Mouse (Mus musculus) lung, adult 18-20 months (tissue): ENCODE measurements around the gene Ctnnd2.

ENCODE experiments used
- DNase-seq, 2 experiments: peaks; one replicate each; pipeline ENCODE4 v3.0.0; 2022; ENCODE audit warnings: mixed read lengths in 2 of 2

The Ctnnd2 gene

GRCm38 (mm10) chr15:30387244-30387643 lies 214.9 kb downstream of the Ctnnd2 start:
- no peak for DNase-seq

GRCm38 (mm10) chr15:30401111-30401510 lies 228.7 kb downstream of the Ctnnd2 start:
- no peak for DNase-seq

DNA sequence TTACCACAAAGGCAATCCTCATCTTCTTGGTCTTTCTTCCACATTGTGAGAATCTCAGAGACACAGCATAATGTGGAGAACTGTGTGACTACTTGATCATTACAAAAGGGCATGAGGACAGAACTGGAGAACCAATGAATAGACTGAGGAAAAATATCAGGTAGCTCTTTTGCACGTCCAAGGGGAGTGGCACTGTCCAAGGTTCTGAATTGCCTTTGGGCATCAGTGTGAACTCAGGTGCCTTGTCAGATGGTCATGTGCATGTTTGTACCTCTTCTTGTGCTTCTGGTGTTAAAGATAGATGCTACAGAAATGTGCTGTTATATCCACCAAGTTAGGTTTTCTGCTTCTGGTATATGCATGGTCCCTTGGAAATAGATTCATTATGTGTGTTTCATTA lies 233.9 kb downstream of the Ctnnd2 start:
- DNase-seq: no peak

- no peak for DNase-seq
Observed at GRCm38 (mm10) chr15:30423146-30423545, 250.8 kb downstream of the Ctnnd2 start.

DNA sequence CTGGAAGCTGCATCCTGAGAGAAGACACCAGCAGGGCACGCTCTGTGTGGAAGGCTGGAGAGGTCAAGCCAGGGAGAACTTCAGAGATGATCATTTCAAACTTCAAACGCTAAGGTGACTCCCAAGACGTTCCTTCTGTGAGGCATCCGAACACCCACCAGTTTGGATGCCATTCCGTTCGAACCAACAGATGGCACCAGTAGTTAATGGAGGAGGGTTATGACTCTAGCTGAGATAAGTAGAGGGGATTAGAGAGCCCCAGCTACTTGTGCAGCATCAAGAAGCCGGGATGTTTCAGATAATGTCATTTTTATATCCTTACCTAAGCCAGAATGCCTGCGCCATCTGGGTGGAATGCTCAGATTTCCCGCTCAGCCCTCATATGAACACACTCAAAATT lies 251.9 kb downstream of the Ctnnd2 start:
- DNase-seq: no peak

- peak in 1 of 2 experiments; percentile 10 for DNase-seq
Observed at GRCm38 (mm10) chr15:30427342-30427741, 254.9 kb downstream of the Ctnnd2 start.

DNA sequence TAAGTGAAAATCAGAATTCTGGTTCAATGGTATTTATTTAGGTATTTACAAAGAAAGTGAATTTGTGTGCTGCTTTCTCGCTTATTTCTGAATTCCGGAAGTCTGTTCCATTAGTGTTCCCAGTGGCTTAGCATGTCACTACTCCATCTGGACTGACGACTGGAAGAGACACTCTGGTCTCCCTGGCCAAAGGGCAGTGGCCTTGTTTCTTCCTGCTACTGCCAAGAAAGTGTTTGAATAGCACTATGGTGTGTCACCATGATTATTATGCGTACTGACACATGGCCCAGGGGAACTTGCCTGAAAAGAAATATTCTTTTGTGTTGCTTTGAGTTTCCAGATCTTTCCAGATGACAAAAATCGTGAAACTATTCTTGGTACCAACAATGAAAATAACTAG lies 266.7 kb downstream of the Ctnnd2 start:
- DNase-seq: no peak

DNA sequence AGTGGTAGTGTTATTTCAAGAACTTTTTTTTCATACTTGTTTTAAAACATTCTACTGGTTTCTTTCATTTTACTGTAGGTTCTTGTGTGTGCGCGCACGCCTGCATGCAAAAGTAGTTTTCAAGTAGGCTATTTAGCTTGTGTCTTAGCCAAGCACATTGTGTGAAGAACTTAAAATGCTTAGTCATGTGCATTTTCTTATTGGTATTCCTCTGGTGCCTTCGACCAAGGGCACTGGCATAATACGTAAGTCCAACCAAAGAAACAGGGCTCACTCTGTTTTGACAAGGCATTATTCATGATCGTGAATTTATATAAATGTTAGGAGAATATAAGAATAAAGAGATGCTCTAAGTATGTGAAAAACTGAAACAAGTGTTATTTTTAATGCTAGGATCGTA lies 278.4 kb downstream of the Ctnnd2 start:
- no peak for DNase-seq

DNA sequence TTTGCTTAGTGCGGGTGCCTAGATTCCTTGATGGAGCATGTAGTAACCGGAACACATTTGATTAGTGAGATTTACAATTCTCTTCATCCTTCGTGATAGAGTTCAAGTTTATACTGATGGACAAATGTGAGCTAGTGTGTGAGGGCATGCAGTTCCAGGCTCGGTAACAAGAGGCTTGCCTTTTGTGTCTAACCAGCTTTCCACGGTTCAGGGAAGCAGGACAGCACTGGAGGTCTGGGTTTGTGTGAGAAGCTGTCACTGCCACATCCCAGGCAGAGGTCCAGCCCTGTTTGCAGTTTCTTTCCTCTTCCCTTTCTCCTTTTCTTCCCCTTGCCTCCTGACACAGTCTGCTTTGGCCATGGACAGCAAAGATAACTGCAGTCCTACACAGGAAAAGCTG lies 279.5 kb downstream of the Ctnnd2 start:
- no peak for DNase-seq

DNA sequence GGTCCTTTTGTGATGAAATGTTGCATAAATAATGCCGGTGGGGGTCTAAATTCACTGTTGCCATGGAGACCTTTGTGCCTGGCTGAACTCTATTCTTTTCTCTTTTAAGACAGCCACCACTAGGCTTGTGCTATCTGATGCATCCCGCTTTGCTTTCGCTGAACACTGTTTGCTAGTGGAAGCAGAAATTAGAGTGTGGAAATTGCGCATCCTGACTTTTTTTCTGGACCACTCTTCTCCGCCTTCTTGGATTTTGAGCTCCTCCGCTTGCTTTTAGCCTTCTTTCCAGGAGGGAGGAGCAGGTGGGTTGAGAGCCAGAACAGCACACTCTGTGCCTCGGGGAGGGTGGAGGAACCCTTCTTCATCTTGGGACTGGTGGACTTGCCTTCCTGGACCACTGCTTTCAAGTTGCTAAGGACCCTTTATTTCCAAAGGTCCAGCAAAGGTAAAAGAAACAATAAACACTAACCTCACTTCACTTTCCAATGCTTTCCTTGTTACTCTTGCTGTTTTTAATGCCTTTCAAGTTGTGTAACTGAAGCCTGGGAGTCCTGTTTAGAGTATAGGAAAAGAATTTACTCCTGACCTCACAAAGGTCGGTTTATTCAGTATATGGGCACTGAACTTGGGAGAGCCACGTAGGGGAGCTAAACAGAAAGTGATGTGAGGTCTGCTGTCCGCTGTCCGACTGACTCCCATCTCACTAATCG lies 285.3 kb downstream of the Ctnnd2 start:
- DNase-seq: no peak

DNA sequence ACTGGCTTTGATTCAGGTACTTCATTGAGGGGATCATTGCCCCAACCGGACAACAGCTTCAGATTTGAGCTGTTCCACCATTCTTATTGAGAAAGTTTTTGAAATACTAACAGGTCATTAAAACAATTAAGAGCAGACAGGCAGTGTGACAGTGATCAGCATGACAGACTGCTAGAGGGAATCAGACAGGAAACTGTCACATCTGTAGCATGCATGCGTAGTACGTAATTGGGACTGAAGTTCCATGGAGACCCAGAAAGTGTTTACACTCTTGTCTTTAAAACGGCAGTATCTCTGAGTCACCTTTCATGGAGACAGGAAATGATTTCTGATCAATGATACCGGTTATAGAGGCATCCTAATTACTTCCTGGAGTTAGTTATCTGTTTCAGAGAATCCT lies 286.3 kb downstream of the Ctnnd2 start:
- DNase-seq: no peak

GRCm38 (mm10) chr15:30460341-30461125 lies 288.1 kb downstream of the Ctnnd2 start:
- DNase-seq: no peak

DNA sequence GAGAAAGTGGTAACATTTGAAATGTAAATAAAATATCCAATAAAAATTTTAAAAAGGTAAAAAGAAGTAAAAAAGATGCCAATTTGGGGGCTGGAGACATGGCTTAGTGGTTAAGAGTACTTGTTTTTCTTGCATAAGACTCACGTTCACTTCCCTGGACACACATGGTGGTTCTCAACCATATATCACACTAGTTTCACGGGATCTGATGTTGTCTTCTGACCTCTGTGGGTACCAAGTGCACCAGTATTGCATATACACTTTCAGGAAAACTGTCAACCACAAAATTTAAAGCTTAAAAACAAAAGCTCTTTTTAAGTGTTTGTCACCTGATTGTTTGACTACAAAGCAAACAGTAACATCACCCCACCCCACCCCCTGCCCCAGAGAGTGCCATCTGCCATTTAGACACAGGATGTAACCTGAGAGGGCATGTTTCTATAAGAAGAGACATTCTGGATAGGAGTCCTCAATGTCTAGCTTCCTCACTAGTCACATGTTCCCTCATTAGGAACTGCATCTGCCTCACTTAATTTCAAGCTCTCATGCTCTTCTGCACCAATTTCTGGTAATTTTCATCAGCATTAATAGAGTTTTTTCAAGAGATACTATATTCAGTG lies 290.5 kb downstream of the Ctnnd2 start:
- DNase-seq: no peak

GRCm38 (mm10) chr15:30463471-30464047 lies 291.2 kb downstream of the Ctnnd2 start:
- DNase-seq: no peak

DNA sequence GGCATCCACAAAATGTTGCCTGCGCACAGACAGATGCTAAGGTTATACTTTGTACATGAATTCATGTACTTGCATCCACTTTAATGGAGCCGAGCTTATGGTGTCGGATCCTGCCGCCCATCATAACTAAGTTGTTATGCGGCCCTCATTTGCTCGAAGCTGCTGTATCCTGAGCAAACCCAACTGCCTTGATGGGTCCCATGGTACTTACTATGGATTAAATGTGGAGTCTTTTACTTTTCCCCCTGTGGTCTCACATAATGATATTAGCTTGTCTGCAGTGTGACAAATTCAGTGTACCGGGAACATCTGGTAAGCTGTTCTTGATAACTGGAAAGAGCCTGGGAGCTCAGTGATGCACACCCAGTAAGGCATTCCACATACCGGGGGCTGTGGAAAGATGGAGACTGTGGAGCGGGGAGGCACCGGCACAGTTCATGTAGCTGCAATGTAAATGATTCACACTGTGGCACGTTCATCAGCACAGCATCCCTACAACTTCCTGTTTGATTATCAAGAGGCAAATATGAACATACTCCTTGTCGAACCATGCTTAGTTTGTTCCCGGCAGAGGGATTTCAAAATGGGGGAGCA lies 294.7 kb downstream of the Ctnnd2 start:
- no peak for DNase-seq

DNA sequence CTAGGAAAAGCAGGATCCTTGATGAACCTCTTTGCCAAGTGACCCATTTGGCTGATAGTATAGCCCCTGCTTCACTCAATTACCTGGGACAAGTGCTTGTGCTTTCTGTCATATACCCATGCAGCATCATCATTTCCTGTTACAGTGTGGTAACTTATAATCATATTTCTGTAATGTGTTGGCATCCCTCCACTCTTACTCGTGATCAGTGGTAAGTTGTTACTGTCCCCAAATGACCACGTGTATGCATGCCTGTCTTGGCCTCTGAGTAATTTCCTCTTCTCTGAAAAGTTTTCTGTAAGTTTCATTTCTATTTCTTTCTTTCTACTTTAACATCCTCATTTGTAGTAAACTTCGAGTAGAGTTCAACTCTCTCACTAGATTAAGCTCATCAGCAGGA lies 296.4 kb downstream of the Ctnnd2 start:
- DNase-seq: no peak

- no peak for DNase-seq
Observed at GRCm38 (mm10) chr15:30471280-30471966, 299.0 kb downstream of the Ctnnd2 start.

DNA sequence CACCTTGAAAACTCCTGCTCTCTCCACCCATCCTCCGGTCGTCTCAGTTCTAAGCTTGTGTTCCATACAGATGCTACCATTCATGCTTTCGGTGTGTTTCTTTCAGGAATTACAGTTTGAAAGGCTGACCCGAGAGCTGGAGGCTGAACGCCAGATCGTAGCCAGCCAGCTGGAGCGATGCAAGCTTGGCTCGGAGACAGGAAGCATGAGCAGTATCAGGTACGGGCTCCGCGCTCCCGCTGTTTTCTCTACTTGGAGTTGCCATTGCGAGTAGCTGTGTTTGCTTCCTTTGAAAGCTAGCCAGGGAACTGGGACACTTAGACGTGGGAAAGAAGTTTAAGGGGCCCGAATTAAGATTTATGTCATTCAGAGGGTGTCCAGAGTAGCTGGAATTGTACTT lies 308.3 kb downstream of the Ctnnd2 start:
- DNase-seq: no peak

DNA sequence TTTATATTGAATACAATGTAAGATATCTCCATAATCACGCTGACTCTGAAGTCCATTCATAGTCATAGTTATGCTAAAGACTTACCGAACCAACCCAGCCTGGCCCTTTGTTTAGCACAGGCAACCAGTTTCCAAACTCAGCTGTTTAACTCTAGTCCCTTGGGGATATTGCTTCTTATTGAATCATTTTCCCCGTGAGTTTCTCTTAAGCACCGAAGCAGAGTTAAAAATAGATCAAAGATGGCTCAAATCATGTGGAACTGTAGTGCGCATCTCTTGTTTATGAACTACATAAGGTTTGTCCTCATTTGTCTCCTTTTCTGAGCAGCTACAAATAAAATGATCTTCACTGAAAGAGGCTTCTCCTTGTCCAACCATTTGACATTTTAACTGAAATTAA lies 334.1 kb downstream of the Ctnnd2 start:
- no peak for DNase-seq

- DNase-seq: no peak
Observed at GRCm38 (mm10) chr15:30512467-30512866, 340.1 kb downstream of the Ctnnd2 start.

DNA sequence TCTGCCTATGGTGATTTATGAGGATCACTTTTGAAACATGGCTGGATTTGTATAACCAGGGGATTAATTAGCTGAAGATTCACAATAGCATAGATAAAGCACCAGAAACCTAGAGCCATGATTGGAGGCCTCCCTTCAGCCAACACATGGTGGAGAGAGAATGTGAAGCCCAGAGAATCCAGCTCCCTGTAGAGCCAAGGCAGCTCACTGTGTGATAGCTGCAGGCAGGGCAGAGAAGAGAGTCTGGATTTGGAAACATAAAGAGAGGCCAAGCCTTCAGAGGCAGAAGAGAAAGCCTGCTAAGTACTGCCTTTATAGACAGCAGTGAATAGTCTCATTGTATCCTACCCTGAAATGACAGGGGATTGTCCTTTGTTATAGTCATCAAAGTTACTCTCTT lies 340.7 kb downstream of the Ctnnd2 start:
- DNase-seq: no peak

DNA sequence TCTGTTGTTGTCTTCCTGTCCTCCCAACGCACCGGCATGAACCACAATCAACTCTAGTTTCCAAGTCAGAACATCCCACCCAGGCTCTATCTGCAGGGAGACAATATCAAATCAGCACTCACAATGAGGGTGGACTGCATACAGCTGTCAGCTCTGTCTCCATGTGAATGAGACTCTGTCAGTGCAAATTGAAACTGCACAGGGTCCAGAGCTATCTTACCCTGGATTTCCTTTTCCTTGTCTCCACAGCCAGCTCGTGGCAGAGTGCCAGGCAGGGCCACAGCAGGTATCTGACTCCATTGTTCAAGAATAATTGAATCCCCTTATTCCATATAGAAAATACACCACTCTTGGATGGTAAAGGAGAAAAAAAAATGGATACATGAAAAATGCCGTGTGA lies 343.0 kb downstream of the Ctnnd2 start:
- DNase-seq: no peak

- DNase-seq: no peak
Observed at GRCm38 (mm10) chr15:30541459-30541858, 369.1 kb downstream of the Ctnnd2 start.
